Mouse (Mus musculus) bone marrow macrophage, adult 2 months (primary cell): ENCODE measurements around the gene Btbd9. TPM values are rescaled to one million over a fixed set of nuclear protein-coding genes. Genes with fewer than 3 reads are reported as not detected.

Experiments used
- H3K27ac ChIP-seq: 2 replicates; pipeline ENCODE4 v1.5.1; 2012; ENCODE audit warnings: low read depth, low read length; ENCODE audit not compliant: insufficient read depth
- H3K4me1 ChIP-seq: 2 replicates; pipeline ENCODE4 v1.6.1; 2012; ENCODE audit warnings: low read length; ENCODE audit not compliant: control insufficient read depth, insufficient read depth
- H3K4me3 ChIP-seq: 2 replicates; pipeline ENCODE4 v1.5.1; 2012; ENCODE audit warnings: mild to moderate bottlenecking, low read length, moderate library complexity; ENCODE audit not compliant: insufficient read depth
- CTCF ChIP-seq: IDR thresholded peaks from 2 replicates; pipeline ENCODE4 v1.5.1; 2012; ENCODE audit warnings: low read depth, mild to moderate bottlenecking, low read length, moderate library complexity
- POLR2A ChIP-seq: IDR thresholded peaks from 2 replicates; pipeline ENCODE4 v1.6.1; 2012; ENCODE audit warnings: mild to moderate bottlenecking, low read depth, low read length, borderline replicate concordance
- polyA plus RNA-seq: library from polyadenylated mRNA; stranded (reverse); fragments of >200 nt; gene quantifications from 2 replicates; pipeline ENCODE4 v1.2.4, GENCODE M21; 2012; ENCODE audit not compliant: missing spikeins, insufficient read depth, insufficient read length

Gene Btbd9
- polyA plus RNA-seq, 1 experiment = 22.9 TPM

DNA sequence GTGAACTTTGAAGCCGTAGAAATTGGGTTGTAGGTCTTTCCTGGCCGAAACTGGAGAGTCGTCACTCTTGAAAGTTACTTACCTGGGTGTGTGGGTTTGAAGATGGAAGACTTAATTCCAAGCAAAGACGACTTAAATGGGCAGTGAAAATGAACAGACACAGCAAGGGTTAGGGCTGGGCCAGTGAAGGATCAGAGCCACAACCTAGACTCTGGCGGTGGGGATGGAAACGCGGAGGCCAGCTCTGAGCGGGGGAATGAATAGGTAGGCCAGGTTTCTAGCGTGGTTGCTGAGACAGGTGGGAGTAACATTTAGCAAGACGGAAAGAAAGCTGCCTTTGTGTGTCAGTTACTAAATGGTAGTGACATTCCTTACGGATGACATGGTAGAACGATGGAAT is 658 bp upstream of the Btbd9 start:
- TF ChIP-seq CTCF = no peak
- TF ChIP-seq POLR2A = no peak
- Histone ChIP-seq H3K27ac (no peak overlapping the region), H3K4me3 (peak overlapping the region; percentile 88), H3K4me1 (peaks cover 12% of the 10 kb centered on the region)

DNA sequence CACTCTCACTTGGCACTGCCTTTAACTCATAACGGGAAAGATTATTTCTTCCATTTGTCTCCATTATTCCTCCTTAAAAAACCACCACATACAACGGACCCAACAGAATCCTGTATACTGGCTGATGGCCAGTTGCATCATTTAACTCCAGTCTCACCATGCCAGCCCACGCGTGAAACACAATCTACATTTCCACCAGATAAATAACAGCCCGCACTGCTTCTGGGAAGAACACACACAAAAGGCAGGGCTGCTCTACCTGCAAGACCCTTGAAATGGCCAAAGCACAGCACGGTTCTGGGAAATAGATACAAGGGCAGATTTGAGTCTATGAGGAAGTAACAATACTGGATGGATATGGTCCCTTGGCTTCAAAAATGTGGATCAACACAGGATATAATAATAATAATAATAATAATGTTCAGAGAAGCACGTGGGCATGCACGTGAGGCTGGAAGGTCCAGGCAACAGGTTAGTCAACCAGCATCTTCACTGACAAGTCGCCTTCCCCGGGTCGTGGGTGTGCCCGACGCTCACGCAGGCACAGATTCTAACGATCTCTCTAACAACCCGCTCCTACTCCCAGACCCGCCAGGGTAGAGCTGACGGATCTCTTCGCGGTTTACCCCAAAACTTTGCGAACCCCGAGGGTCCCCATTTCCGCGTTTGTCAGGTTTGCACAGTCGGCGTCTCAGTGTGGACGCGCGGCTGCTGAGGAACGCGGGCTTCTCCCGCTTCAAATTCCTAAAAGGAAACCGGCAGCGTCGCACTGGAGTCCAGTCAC is 975 bp downstream of the Btbd9 start:
- H3K4me1 ChIP-seq = peaks cover 12% of the 10 kb centered on the region
- H3K27ac ChIP-seq = peak overlapping the region; percentile 41
- H3K4me3 ChIP-seq = peak overlapping the region; percentile 88
- TF ChIP-seq POLR2A (no peak), CTCF (no peak)

DNA sequence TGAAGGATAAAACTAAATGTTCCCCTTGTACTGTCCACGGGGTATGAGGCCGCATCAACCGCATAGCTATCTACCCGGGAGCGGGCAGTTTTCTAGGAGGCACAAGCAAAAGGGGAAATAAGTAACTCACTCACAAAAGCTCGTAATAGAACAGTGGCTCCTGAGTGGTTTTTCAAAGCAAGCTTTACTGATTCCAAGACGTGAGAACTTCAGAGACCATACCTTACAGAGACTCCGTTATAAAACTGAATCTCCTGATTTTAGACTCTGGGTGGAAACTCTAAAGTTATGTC is 1.6 kb downstream of the Btbd9 start:
- no peak for TF ChIP-seq CTCF
- TF ChIP-seq POLR2A = no peak
- Histone ChIP-seq H3K4me3 (peak overlapping the region; percentile 88), H3K27ac (peak overlapping the region; percentile 41), H3K4me1 (peaks cover 12% of the 10 kb centered on the region)

DNA sequence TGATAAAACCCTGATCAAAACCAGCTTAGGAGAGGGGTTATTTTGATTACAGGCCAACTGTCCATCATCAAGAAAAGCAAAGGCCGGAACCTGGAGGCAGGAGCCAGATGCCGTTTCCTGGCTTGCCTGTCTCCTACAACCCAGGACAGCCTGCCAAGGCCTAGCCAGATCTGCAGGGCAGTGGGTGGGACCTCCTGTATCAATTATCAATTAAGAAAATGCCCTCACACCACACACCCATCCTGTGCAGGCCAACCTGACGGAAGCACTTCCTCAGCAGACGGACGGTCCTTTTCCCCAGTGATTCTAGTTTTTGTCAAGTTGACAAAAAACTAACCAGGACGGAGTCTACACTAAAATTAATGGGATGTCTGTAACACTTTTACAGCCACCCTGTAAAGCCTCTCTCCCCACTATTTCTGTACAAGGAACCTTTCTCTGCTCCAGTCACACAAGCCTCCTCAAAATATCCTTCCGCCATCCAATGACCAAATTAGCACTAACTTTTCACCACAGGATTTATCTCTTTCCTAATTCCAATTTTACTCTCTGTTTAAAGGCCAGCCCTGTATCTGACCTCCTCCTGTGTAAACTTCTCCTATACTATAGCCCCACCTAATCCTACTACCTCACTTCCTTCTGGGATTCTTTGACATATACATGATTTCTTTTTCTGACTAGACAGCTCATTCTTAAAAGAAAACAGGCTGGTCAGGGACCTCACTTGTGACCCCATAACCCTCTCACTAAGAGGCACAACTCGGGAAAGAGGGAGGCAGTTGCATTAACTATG is 2.1 kb downstream of the Btbd9 start:
- TF ChIP-seq POLR2A (no peak), CTCF (no peak)
- H3K4me3 ChIP-seq = peak overlapping the region; percentile 88
- H3K27ac ChIP-seq = peak overlapping the region; percentile 41; the same call in 1 of the 2 replicates
- H3K4me1 ChIP-seq = peaks cover 12% of the 10 kb centered on the region

DNA sequence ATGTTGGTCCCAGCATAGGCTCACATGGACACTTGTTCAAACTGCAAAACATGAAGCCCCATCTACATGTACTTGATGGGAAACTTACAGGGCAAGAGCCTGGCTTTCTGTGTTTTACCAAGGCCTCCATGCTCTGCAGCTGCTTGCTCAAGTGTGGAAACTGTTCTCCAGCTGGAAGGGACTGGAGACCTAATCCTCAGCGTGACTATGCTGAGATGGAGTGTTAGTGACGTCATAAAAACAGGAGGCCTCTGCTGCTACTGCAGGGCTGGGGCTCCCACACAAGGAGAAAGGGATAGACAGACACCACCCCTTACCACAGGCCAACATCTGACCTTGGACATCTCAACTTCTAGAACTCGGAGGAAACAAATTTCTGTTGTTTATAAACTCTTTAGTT is 5.3 kb downstream of the Btbd9 start:
- Histone ChIP-seq H3K4me1 (peaks cover 8% of the 10 kb centered on the region), H3K27ac (no peak overlapping the region), H3K4me3 (no peak overlapping the region)
- TF ChIP-seq CTCF (no peak), POLR2A (no peak)

DNA sequence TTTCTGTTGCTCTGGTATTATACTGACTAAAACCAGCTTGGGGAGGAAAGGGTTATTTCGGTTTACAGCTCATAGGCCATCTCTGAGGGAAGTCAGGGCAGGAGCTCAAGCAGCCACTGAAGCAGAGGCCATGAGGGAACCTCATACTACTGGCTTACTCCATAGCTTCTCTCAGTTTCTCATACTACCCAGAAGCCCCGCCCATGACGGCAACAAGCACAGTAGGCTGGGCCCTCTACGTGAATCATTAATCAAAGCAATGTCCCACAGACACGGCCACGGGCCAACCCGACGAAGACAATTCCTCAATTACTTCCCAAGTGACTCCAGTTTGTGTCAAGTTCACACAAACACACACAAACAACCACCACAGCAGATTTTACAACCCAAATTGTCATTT is 6.1 kb downstream of the Btbd9 start:
- no peak for TF ChIP-seq CTCF
- TF ChIP-seq POLR2A = no peak
- Histone ChIP-seq H3K4me1 (peaks cover 8% of the 10 kb centered on the region), H3K4me3 (no peak overlapping the region), H3K27ac (no peak overlapping the region)

DNA sequence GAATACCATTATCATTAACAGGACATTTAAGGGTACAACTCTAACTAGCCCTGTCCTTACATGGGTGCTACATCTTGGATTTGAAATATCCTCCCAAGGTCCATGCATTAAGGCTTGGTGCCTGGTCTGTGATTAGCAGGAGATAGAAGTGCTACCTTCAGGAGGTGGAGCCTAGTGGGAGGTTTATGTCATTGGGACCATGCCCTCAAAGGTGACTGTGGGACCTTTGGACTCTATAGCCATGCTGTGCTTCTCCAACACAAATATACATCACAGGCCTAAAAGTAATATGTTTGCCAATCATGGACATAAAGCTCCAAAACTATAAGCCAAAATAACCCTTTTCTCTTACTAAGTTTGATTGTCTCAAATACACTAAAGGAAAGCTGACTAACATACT is 7.8 kb downstream of the Btbd9 start:
- Histone ChIP-seq H3K4me1 (peaks cover 15% of the 10 kb centered on the region), H3K4me3 (no peak overlapping the region), H3K27ac (no peak overlapping the region)
- TF ChIP-seq CTCF (no peak), POLR2A (no peak)

DNA sequence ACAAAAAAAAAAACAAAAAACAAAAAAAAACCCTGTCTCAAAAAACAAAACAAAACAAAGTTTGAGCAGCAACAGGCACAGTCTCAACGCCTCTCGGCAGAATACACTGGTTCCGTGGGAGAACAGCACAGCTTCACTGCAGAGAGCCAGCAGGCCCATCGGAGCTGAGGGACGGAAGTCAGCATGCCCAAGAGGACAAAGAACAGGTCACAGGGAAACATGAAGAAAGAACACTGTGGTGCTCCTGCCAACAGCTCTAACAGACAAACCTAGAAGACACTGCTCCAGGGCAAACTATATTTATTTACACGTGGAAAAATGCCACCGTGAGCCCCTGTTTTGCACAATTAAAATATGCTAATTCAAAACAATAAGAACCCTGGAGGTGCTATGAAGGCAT is 11.3 kb downstream of the Btbd9 start:
- H3K27ac ChIP-seq = no peak overlapping the region
- TF ChIP-seq POLR2A (no peak), CTCF (no peak)
- peaks cover 12% of the 10 kb centered on the region for H3K4me1 ChIP-seq
- H3K4me3 ChIP-seq = no peak overlapping the region

DNA sequence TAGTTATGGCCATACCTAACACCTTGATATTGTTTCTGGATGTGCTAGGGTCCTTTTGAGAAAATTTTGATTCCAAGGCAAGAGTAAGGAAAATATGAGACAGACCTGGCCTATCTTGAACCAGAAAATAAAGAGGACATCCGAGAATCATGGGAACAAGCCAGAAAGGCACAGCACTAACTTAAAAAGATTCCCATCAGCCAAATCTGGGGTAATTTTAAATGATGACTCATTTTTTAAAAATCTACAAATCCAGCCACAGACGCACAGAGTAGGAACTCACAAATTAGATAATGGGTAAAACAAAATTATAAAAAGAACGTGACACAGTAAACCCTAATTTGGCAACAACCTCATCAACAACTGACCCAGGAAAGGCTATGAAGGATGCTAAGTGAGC is 11.9 kb downstream of the Btbd9 start:
- no peak overlapping the region for H3K27ac ChIP-seq
- H3K4me3 ChIP-seq = no peak overlapping the region
- H3K4me1 ChIP-seq = peaks cover 12% of the 10 kb centered on the region
- TF ChIP-seq CTCF = no peak
- TF ChIP-seq POLR2A = no peak

DNA sequence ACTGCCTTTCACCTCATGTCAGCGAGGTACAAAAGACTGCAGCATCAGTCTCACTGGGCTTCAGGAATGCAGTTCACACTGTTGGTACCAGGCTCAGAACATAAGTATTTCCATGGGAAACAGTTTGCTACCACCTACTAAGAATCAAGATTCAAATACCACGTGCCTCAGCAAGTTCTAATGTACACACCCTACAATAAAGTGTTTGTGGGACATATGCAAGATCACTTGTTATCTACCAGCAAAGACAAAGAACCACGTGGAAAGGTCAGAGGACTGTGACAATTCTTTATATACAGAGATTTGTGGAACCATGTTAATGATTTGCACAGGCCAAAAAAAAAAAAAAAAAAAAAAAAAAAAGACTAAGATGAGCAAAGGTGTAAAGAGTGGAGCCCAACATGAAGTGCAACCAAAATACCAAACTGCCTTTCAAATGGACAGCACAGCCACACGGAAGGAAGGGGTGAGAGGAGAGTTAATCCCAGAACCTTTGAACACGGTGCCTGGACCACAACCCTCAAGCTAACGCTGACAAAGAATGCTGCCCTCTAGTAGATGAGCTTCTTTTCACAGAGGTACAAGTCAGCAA is 12.7 kb downstream of the Btbd9 start:
- no peak overlapping the region for H3K4me3 ChIP-seq
- TF ChIP-seq CTCF (no peak), POLR2A (no peak)
- H3K4me1 ChIP-seq = peaks cover 12% of the 10 kb centered on the region

More for the DNA sequence above, 12.7 kb downstream of the Btbd9 start:
- H3K27ac ChIP-seq = no peak overlapping the region
